In genomic region chr1:132864220-132864619, GRCm38 (mm10) we compare ENCODE assay signal across 27 mouse cellular contexts. TPM values are rescaled to one million over a fixed set of nuclear protein-coding genes. Genes with fewer than 3 reads are reported as not detected.
A peak's percentile ranks its signal among the peaks of the same experiment; 100 is the strongest.
DNase-seq lines count a peak whose midpoint lies in the region; ATAC-seq lines count a peak whose summit lies in the region.
"Had no signal": no experiment of that assay in that cellular context is flagged by ENCODE, and none has a peak within 500 bp of the region (broad histone marks: within the 10 kb centered on the region; RNA-seq: fewer than 3 reads in every experiment).

No protein-coding gene starts in this region.

- no peak for ATAC-seq in kidney, embryonic 14.5 days (ENCODE audit: low FRiP score, low TSS enrichment)
- ATAC-seq: activated CD4-positive, CD25-positive, alpha-beta regulatory T cell, adult 4 months; forebrain, embryonic 15.5 days; hindbrain, embryonic 16.5 days had no signal

- H3K9ac ChIP-seq in kidney, embryonic 14.5 days (ENCODE audit: low read depth, low read length) = no peak overlapping the region
- H3K9ac ChIP-seq: embryonic facial prominence, embryonic 13.5 days; forebrain, embryonic 12.5 days; forebrain, embryonic 15.5 days; heart, embryonic 12.5 days; heart, embryonic 15.5 days; hindbrain, embryonic 13.5 days had no signal

- no peak overlapping the region for H3K27ac ChIP-seq in kidney, embryonic 14.5 days (ENCODE audit: low read depth, low read length)
- H3K27ac ChIP-seq: embryonic facial prominence, embryonic 10.5 days; embryonic facial prominence, embryonic 13.5 days; forebrain, embryonic 12.5 days; forebrain, embryonic 15.5 days; heart, embryonic 15.5 days; hindbrain, embryonic 10.5 days; hindbrain, embryonic 13.5 days had no signal

- H3K36me3 ChIP-seq in kidney, embryonic 14.5 days (ENCODE audit: control insufficient read depth, insufficient read depth, low read length) = no peaks in the 10 kb centered on the region
- H3K36me3 ChIP-seq: embryonic facial prominence, embryonic 10.5 days; embryonic facial prominence, embryonic 13.5 days; forebrain, embryonic 12.5 days; forebrain, embryonic 15.5 days; heart, embryonic 12.5 days; heart, embryonic 15.5 days; hindbrain, embryonic 10.5 days; hindbrain, embryonic 13.5 days had no signal

- H3K27me3 ChIP-seq in kidney, embryonic 14.5 days (ENCODE audit: control insufficient read depth, insufficient read depth, low read length) = no peaks in the 10 kb centered on the region
- H3K27me3 ChIP-seq: forebrain, embryonic 15.5 days; hindbrain, embryonic 13.5 days had no signal

- H3K4me2 ChIP-seq in kidney, embryonic 14.5 days (replicated peaks; ENCODE audit: low read depth, low read length) = no peak overlapping the region
- H3K4me2 ChIP-seq: embryonic facial prominence, embryonic 13.5 days; forebrain, embryonic 12.5 days; forebrain, embryonic 15.5 days; heart, embryonic 12.5 days; heart, embryonic 15.5 days; hindbrain, embryonic 13.5 days had no signal

- H3K9me3 ChIP-seq in kidney, embryonic 14.5 days (ENCODE audit: control insufficient read depth, low read length) = no peaks in the 10 kb centered on the region
- H3K9me3 ChIP-seq: embryonic facial prominence, embryonic 10.5 days; embryonic facial prominence, embryonic 13.5 days; forebrain, embryonic 12.5 days; forebrain, embryonic 15.5 days; heart, embryonic 12.5 days; heart, embryonic 15.5 days; hindbrain, embryonic 10.5 days; hindbrain, embryonic 13.5 days had no signal

- DNase-seq in adrenal gland, adult (ENCODE audit: inconsistent age in 2 of 2, low spot score in 1 of 2) = peak; percentile 58 to 70
- DNase-seq in adrenal gland, postnatal 10 days = no peak
- peak; percentile 14 for DNase-seq in kidney, adult 11 months
- DNase-seq in kidney, postnatal 4 days = no peak
- DNase-seq in kidney, adult 8-10 months = peak; percentile 11 to 26
- peak; percentile 39 to 55 for DNase-seq in kidney, postnatal 36 days
- DNase-seq: adrenal gland, adult 2 months; cerebellum, adult 11-12 months; cerebellum, adult 8-10 months; cerebellum, postnatal 10 days; cerebellum, postnatal 36 days; embryo, embryonic 11 days; gastrocnemius, postnatal 25 days; heart, postnatal 10 days; heart, postnatal 36 days had no signal

- 84% methylated on average over 2 of the region's 2 CpGs for WGBS in kidney, embryonic 14.5 days

- H3K4me3 ChIP-seq in kidney, embryonic 14.5 days (ENCODE audit: low read length) = no peak overlapping the region
- H3K4me3 ChIP-seq: embryonic facial prominence, embryonic 10.5 days; embryonic facial prominence, embryonic 13.5 days; erythroblast, embryonic 14.5 days; forebrain, embryonic 12.5 days; forebrain, embryonic 15.5 days; heart, embryonic 12.5 days; heart, embryonic 15.5 days; hindbrain, embryonic 10.5 days; hindbrain, embryonic 13.5 days had no signal

- H3K4me1 ChIP-seq in kidney, embryonic 14.5 days (ENCODE audit: control insufficient read depth, insufficient read depth, low read length) = no peaks in the 10 kb centered on the region
- H3K4me1 ChIP-seq: embryonic facial prominence, embryonic 13.5 days; heart, embryonic 15.5 days had no signal

RNA-seq across cellular contexts. Expression of gene Lrrn2, which starts 15.9 kb away (rescaled TPM):
- 1 to 10 TPM; 6.9 to 7.1 TPM for total RNA-seq in adrenal gland, postnatal 10 days (2021)
- 2.4 and 4.1 TPM in 2 replicates for polyA plus RNA-seq in kidney, embryonic 14.5 days (2014; fragmentation: Nextera tagmentation; extraction: Ambion mirVana)
- polyA plus RNA-seq: activated CD4-positive, CD25-positive, alpha-beta regulatory T cell, adult 4 months; erythroblast, embryonic 14.5 days had no signal

Comparison
In these comparisons a context has a peak if more than half of its experiments do, and no peak if none do; other contexts are left out.
1. DNase-seq: peak in adrenal gland, adult (2 of 2), kidney, adult 11 months (single experiment), kidney, adult 8-10 months (2 of 2) and kidney, postnatal 36 days (2 of 2); none in adrenal gland, postnatal 10 days (single experiment) and kidney, postnatal 4 days (0 of 2).